Mouse (Mus musculus): ENCODE results near the gene Kazn.

Kazn gene

DNA sequence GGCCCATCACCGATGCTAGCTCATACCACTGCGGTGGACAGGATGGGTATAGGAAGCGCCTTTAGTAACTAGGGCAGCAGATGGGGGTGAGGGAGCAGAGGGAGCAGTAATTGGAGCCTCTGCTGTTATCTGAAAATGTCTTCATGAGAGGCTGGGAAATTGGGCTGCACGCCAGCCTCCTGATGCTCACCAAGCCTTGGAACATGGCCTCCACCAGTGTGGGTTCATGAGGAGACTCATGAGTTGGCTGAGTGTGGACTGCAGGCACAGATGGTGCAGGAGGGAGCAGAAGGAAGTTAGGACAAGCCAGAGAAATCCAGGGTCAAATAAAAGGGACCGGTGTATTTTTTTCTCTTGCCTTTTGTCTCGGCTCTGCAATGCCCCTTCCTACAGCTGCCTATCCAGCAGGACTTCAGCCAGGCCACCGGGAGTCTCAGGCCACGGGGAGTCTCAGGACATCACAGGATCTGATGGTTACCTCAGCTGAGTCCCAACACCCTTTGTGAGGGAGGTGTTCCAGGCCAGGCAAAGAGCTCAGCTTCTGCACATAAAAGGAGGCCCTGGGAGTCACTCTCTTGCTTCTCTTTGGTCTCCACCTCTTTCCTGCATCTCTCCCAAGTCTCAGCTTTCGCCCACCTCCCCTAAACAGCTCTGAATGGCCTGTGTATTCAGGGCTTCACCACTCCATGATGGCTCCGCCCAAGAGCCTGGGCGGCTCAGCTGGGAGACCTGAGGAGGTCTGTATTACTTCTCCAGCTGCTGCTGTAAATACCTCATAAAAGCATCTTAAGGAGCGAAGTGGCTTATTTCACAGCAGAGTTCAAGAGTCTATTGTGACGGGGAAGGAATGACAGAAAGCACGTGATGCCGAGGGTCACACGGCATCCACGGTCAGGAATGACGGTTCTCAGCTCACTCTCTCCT, 178.5 kb downstream of the Kazn start:
- TF ChIP-seq NANOG (IDR thresholded peaks at IDR 0.05; ENCODE audit: borderline replicate concordance, low read length) (no peak), CTCF (conservative IDR thresholded peaks at IDR 0.05; ENCODE audit: low read length) (no peak), POU5F1 (IDR thresholded peaks at IDR 0.05; ENCODE audit: borderline replicate concordance, low read length) (no peak)
- Histone ChIP-seq H3K27me3 (ENCODE audit: insufficient read depth, low read length) (no peaks in the 10 kb centered on the region), H3K9me3 (ENCODE audit: low read length) (no peaks in the 10 kb centered on the region), H3K4me1 (replicated peaks; ENCODE audit: low read depth, low read length) (peaks cover 91% of the 10 kb centered on the region), H3K36me3 (ENCODE audit: insufficient read depth, low read length) (peaks cover 6% of the 10 kb centered on the region), H3K4me3 (replicated peaks; ENCODE audit: low read length) (peak overlapping the region; percentile 30)

DNA sequence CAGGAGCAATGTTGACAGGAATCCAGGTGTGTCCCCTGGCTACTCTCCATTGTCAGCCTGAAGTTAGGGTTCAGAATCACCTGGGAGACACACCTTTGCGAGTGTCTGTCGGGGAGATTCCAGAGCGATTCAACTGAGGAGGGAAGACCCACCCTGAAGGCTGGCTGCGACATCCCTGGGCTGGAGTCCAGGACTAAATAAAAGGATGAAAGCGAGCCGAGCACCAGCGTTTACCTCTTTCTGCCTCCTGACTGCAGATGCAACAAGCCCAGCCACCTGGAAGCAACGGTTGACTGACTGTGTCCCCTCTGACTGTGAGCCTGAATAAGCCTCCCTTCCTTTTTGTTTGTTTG, 179.4 kb downstream of the Kazn start:
- no peaks in the 10 kb centered on the region for H3K9me3 ChIP-seq (ENCODE audit: low read length)
- no peak for TF ChIP-seq NANOG (IDR thresholded peaks at IDR 0.05; ENCODE audit: borderline replicate concordance, low read length)
- no peak for TF ChIP-seq POU5F1 (IDR thresholded peaks at IDR 0.05; ENCODE audit: borderline replicate concordance, low read length)
- no peak for TF ChIP-seq CTCF (conservative IDR thresholded peaks at IDR 0.05; ENCODE audit: low read length)
- peaks cover 90% of the 10 kb centered on the region for H3K4me1 ChIP-seq (replicated peaks; ENCODE audit: low read depth, low read length)
- no peaks in the 10 kb centered on the region for H3K27me3 ChIP-seq (ENCODE audit: insufficient read depth, low read length)
- H3K4me3 ChIP-seq (replicated peaks; ENCODE audit: low read length), result peak overlapping the region; percentile 30; the same call in 1 of the 2 replicates
- peaks cover 11% of the 10 kb centered on the region for H3K36me3 ChIP-seq (ENCODE audit: insufficient read depth, low read length)

DNA sequence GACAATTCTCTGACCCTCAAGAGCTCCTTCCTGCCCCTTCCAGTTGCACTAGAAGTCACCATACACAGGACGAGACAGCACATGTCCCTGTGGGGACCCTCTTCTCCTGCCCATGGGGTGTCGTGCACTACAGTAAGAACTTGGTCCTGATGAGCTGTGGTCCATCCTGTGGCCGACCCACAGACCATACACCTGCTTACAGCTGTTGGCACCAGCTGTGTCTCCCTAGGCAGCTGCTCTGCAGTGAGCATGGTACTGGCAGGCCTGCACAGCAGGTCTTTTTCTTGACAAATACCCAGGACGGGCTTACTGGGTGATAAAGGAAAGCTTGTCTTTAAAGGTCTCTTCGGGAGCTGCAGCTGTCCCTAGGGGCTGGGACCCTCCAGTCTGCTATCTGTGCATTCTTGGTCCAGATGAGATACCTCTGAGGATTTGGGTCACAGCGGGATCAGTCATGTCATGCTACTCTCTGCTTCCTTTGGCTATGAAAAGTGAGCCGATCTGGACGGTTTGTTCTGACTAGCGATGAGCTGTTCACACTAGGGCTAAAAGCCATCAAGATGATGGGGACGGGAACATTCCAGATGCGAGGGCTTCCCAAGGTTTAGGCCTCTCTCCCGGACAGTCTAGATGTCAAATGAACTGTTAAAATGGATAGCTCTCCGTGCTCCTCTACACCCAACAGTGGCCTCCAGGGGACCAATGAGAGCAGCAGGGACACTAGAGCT, 179.9 kb downstream of the Kazn start:
- Histone ChIP-seq H3K27me3 (ENCODE audit: insufficient read depth, low read length) (no peaks in the 10 kb centered on the region), H3K4me3 (replicated peaks; ENCODE audit: low read length) (0 out of 2 replicates have a peak overlapping the region, but pooled peaks have one; percentile 30), H3K4me1 (replicated peaks; ENCODE audit: low read depth, low read length) (peaks cover 90% of the 10 kb centered on the region), H3K36me3 (ENCODE audit: insufficient read depth, low read length) (peaks cover 11% of the 10 kb centered on the region), H3K9me3 (ENCODE audit: low read length) (no peaks in the 10 kb centered on the region)
- TF ChIP-seq POU5F1 (IDR thresholded peaks at IDR 0.05; ENCODE audit: borderline replicate concordance, low read length) (no peak), CTCF (conservative IDR thresholded peaks at IDR 0.05; ENCODE audit: low read length) (no peak), NANOG (IDR thresholded peaks at IDR 0.05; ENCODE audit: borderline replicate concordance, low read length) (no peak)

DNA sequence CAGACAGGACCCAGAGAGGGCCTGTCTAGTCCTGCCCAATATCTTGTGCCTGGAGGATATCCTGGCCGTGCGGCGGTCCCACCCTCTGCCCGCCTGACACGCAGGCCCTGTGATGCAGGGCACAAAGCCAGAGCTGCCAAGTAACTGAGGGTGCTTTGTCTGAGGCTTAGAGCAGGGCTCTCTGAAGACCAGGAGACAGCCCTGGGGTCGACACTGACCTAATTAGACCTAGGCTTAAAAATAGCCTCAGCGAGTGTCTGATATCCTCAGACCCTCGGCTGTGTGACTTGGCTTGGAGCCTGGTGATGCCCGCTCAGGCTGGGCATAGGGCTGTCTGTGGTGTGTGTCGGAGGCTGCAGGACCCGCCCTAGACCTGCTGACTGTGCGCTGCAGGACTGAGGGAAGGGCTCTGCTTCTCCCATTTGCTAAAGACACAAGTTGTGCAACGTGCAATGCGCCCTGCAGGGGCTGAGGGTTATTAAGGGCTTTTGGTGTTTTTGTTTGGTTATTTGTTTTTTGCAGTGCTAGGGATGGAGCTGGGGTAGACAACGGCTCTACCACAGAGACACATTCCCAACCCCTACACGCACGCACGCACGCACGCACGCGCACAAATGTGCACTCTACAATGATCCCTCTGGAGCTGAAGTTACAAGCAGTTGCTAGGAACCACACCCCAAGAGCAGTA, 181.5 kb downstream of the Kazn start:
- H3K27me3 ChIP-seq (ENCODE audit: insufficient read depth, low read length), result no peaks in the 10 kb centered on the region
- H3K4me1 ChIP-seq (replicated peaks; ENCODE audit: low read depth, low read length), result peaks cover 90% of the 10 kb centered on the region
- H3K4me3 ChIP-seq (replicated peaks; ENCODE audit: low read length), result peak overlapping the region; percentile 64
- TF ChIP-seq NANOG (IDR thresholded peaks at IDR 0.05; ENCODE audit: borderline replicate concordance, low read length), result no peak
- TF ChIP-seq POU5F1 (IDR thresholded peaks at IDR 0.05; ENCODE audit: borderline replicate concordance, low read length), result no peak
- TF ChIP-seq CTCF (conservative IDR thresholded peaks at IDR 0.05; ENCODE audit: low read length), result no peak
- H3K9me3 ChIP-seq (ENCODE audit: low read length), result no peaks in the 10 kb centered on the region
- H3K36me3 ChIP-seq (ENCODE audit: insufficient read depth, low read length), result peaks cover 11% of the 10 kb centered on the region

DNA sequence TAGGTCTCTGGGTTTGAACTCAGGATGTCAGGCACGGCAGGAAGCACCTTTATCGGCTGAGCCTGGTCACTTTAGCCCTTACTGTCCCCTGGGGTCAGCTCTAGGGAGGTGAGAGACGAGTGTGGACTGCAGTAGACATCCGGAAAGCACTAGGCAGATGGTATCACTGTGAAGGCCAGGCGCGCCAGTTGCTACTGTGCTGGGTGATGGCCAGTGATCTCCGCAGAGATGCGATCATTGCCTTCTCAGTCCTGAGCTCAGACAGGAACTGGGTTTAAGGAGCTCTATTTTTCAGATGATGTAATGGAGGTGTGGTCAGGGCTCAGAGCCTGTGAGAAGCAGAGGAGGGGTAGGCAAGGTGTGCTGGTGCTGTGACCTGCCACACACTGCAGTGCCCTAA, 183.6 kb downstream of the Kazn start:
- H3K9me3 ChIP-seq (ENCODE audit: low read length), result no peaks in the 10 kb centered on the region
- H3K27me3 ChIP-seq (ENCODE audit: insufficient read depth, low read length), result no peaks in the 10 kb centered on the region
- peaks cover 88% of the 10 kb centered on the region for H3K4me1 ChIP-seq (replicated peaks; ENCODE audit: low read depth, low read length)
- no peak for TF ChIP-seq CTCF (conservative IDR thresholded peaks at IDR 0.05; ENCODE audit: low read length)
- no peak for TF ChIP-seq NANOG (IDR thresholded peaks at IDR 0.05; ENCODE audit: borderline replicate concordance, low read length)
- no peak for TF ChIP-seq POU5F1 (IDR thresholded peaks at IDR 0.05; ENCODE audit: borderline replicate concordance, low read length)
- H3K36me3 ChIP-seq (ENCODE audit: insufficient read depth, low read length), result peaks cover 11% of the 10 kb centered on the region
- no peak overlapping the region for H3K4me3 ChIP-seq (replicated peaks; ENCODE audit: low read length)

DNA sequence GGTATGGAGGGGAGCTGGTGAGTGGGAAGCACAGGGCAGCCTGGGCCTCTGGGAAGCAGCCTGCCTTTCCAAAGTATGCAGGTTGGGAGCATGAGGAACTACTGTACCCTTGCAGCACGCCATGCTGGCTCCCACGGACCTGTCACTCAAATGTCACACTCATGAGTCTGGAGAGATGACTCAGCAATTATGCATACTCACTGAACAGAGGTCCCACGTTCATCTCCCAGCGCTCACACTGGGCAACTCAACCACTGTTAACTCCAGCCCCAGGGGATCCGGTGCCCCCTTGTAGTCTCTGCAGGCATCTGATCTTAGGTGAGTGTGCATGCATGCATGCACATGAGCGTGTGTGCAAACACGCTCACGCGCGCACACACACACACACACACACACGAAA, 184.6 kb downstream of the Kazn start:
- no peaks in the 10 kb centered on the region for H3K9me3 ChIP-seq (ENCODE audit: low read length)
- peaks cover 87% of the 10 kb centered on the region for H3K4me1 ChIP-seq (replicated peaks; ENCODE audit: low read depth, low read length)
- H3K27me3 ChIP-seq (ENCODE audit: insufficient read depth, low read length), result no peaks in the 10 kb centered on the region
- peaks cover 11% of the 10 kb centered on the region for H3K36me3 ChIP-seq (ENCODE audit: insufficient read depth, low read length)
- no peak overlapping the region for H3K4me3 ChIP-seq (replicated peaks; ENCODE audit: low read length)
- TF ChIP-seq CTCF (conservative IDR thresholded peaks at IDR 0.05; ENCODE audit: low read length), result no peak
- no peak for TF ChIP-seq POU5F1 (IDR thresholded peaks at IDR 0.05; ENCODE audit: borderline replicate concordance, low read length)
- TF ChIP-seq NANOG (IDR thresholded peaks at IDR 0.05; ENCODE audit: borderline replicate concordance, low read length), result no peak

DNA sequence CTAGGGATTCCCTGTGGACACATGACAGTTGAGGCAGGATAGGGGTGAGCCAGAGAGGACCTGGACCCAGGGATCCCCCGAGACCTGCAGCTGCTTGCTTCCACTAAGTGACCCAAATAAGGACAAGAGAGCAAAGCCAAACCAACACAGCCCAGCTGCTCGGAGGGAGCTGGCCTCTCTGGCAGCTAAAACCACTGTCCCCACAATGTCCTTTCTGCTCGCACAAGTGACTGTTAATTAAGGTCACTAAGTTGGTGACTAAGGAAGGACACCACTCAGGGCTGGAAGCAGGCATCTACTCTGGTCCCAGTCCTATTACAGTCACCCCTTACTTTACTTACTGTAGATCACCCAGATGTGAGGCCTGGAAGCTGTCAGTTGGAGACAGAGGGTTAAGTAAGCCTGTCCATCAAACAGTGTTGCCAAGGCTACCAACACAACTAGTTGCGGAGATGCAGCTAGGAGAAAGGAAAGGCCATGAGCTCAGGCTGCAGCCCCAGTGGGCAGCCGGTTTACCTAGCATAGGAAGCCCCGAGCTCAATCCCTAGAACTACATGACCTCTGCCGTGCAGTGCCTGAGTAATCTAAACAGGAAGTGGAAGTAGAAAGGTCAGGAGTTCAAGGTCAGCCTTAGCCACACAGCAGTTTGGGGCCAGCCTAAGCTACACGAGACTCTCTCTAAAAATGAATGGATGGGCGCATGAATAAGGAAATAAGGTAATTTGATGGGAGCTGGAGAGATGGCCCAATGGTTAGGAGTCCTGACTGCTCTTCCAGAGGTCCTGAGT, 185.3 kb downstream of the Kazn start:
- H3K4me3 ChIP-seq (replicated peaks; ENCODE audit: low read length), result no peak overlapping the region
- no peaks in the 10 kb centered on the region for H3K9me3 ChIP-seq (ENCODE audit: low read length)
- TF ChIP-seq CTCF (conservative IDR thresholded peaks at IDR 0.05; ENCODE audit: low read length) (no peak), POU5F1 (IDR thresholded peaks at IDR 0.05; ENCODE audit: borderline replicate concordance, low read length) (no peak), NANOG (IDR thresholded peaks at IDR 0.05; ENCODE audit: borderline replicate concordance, low read length) (peak; percentile 15; the same call in 1 of the 2 replicates)
- peaks cover 7% of the 10 kb centered on the region for H3K36me3 ChIP-seq (ENCODE audit: insufficient read depth, low read length)
- H3K4me1 ChIP-seq (replicated peaks; ENCODE audit: low read depth, low read length), result peaks cover 87% of the 10 kb centered on the region
- H3K27me3 ChIP-seq (ENCODE audit: insufficient read depth, low read length), result no peaks in the 10 kb centered on the region

Data from E14TG2a.4 (cell line).